Mouse (Mus musculus) stomach, postnatal 0 days (tissue): Measurements from ENCODE around the gene Inha.

Source experiments
- CTCF ChIP-seq: IDR thresholded peaks from 2 replicates; pipeline ENCODE4 v1.5.1; 2016; ENCODE audit warnings: antibody characterized with exemption, low read depth, mild to moderate bottlenecking, moderate library complexity
- EP300 ChIP-seq: optimal IDR thresholded peaks from 2 replicates; pipeline ENCODE3; 2016; ENCODE audit warnings: antibody characterized with exemption

GRCm38 (mm10) chr1:75504256-75505045, 2.4 kb upstream of the Inha start:
- no peak for TF ChIP-seq CTCF
- no peak for TF ChIP-seq EP300
